Mouse (Mus musculus): ENCODE data around the gene Zc2hc1b. TPM values are rescaled to one million over a fixed set of nuclear protein-coding genes. Genes with fewer than 3 reads are reported as not detected.

Gene Zc2hc1b
- polyA plus RNA-seq, 1 experiment = not detected

DNA sequence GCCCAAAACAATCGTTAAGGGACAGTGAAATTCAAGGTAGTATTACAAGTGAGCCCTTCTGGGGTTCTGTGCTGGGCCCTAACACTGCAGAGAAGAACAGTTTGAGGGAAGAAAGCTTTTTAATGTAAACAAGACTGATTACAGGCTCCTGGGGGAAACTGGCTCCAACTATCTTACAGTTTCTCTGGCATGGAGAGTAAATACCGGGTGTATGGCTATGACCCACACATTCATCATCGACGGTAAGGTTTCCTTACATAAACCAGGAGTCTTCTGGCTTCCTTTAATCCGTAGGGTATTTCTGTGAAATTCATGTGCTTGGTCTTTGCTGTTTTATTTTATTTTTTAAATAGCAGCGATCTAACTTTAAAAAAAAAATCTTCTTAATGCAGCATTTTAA lies 35.0 kb upstream of the Zc2hc1b start:
- H3K27me3 ChIP-seq (ENCODE audit: control insufficient read depth, insufficient read depth, insufficient read length) = peaks cover 21% of the 10 kb centered on the region

GRCm38 (mm10) chr10:13212326-13212725 lies 34.5 kb upstream of the Zc2hc1b start:
- Histone ChIP-seq H3K4me3 (ENCODE audit: insufficient read depth, poor library complexity, severe bottlenecking) (no peak overlapping the region), H3K79me3 (ENCODE audit: low read depth) (no peaks in the 10 kb centered on the region), H3K27me3 (ENCODE audit: control insufficient read depth, insufficient read depth, insufficient read length) (peaks cover 17% of the 10 kb centered on the region), H3K36me3 (ENCODE audit: control insufficient read depth, insufficient read depth) (no peaks in the 10 kb centered on the region), H3ac (ENCODE audit: control insufficient read depth, insufficient read length, low read depth) (no peak overlapping the region), H3K79me2 (ENCODE audit: control insufficient read depth, insufficient read depth) (no peaks in the 10 kb centered on the region)
- no peak for TF ChIP-seq MAX (IDR thresholded peaks at IDR 0.05)

More for the DNA sequence above, 35.0 kb upstream of the Zc2hc1b start:
- no peaks in the 10 kb centered on the region for H3K79me3 ChIP-seq (ENCODE audit: low read depth)
- no peaks in the 10 kb centered on the region for H3K36me3 ChIP-seq (ENCODE audit: control insufficient read depth, insufficient read depth)
- no peaks in the 10 kb centered on the region for H3K79me2 ChIP-seq (ENCODE audit: control insufficient read depth, insufficient read depth)
- H3ac ChIP-seq (ENCODE audit: control insufficient read depth, insufficient read length, low read depth) = no peak overlapping the region
- TF ChIP-seq MYOG (IDR thresholded peaks at IDR 0.05; ENCODE audit: control insufficient read depth, extremely low read depth, insufficient read length) (no peak), CTCF (IDR thresholded peaks at IDR 0.05; ENCODE audit: control insufficient read depth, insufficient read depth, insufficient read length) (no peak), MAX (IDR thresholded peaks at IDR 0.05) (no peak), FOSL1 (IDR thresholded peaks at IDR 0.05; ENCODE audit: insufficient read depth, low read length, poor library complexity, severe bottlenecking) (no peak), CEBPB (IDR thresholded peaks at IDR 0.05; ENCODE audit: low read depth) (no peak), USF1 (IDR thresholded peaks at IDR 0.05; ENCODE audit: low read depth) (no peak), MYOD1 (IDR thresholded peaks at IDR 0.05; ENCODE audit: control insufficient read depth, insufficient read length, low read depth) (no peak)
- H3K4me3 ChIP-seq (ENCODE audit: insufficient read depth, poor library complexity, severe bottlenecking) = no peak overlapping the region

DNA sequence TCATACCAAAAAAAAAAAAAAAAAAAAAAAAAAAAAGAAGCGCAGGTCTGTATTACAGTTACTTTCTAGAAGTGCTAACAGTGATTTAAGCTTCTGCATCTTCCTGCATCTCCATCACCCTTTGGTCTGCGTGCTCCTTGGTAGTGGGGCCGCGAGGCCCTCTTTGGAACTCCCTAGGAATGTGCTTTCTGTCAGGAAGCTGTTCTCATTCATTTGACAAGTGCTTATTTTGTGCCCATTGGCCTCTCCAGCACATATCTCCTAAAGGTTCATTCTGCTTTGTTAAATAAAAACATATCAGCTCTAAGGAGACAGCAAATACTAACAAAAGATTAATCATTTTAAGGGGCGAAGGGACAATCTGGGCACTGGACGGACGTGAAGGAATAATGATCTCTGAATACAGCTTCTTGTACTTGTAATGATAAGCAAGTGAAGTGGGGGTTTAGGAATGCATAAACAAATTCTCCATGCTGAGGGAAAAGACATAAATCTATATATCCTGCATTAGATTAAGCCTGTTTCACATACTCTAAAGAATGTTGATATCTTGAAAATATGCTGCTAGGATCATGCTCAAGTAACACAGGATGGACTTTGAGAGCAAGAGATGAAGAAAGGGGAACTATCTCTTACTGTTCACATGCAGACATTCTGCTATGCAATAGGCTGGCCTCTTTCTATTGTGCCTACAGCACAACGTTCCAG lies 32.3 kb upstream of the Zc2hc1b start:
- TF ChIP-seq MYOD1 (IDR thresholded peaks at IDR 0.05; ENCODE audit: control insufficient read depth, insufficient read length, low read depth) = no peak
- TF ChIP-seq CEBPB (IDR thresholded peaks at IDR 0.05; ENCODE audit: low read depth) = no peak
- TF ChIP-seq FOSL1 (IDR thresholded peaks at IDR 0.05; ENCODE audit: insufficient read depth, low read length, poor library complexity, severe bottlenecking) = no peak
- no peak for TF ChIP-seq MYOG (IDR thresholded peaks at IDR 0.05; ENCODE audit: control insufficient read depth, extremely low read depth, insufficient read length)
- H3ac ChIP-seq (ENCODE audit: control insufficient read depth, insufficient read length, low read depth) = no peak overlapping the region
- no peaks in the 10 kb centered on the region for H3K36me3 ChIP-seq (ENCODE audit: control insufficient read depth, insufficient read depth)
- H3K79me3 ChIP-seq (ENCODE audit: low read depth) = no peaks in the 10 kb centered on the region
- H3K79me2 ChIP-seq (ENCODE audit: control insufficient read depth, insufficient read depth) = no peaks in the 10 kb centered on the region
- peaks cover 8% of the 10 kb centered on the region for H3K27me3 ChIP-seq (ENCODE audit: control insufficient read depth, insufficient read depth, insufficient read length)
- H3K4me3 ChIP-seq (ENCODE audit: insufficient read depth, poor library complexity, severe bottlenecking) = no peak overlapping the region

- H3K79me2 ChIP-seq (ENCODE audit: control insufficient read depth, insufficient read depth) = no peaks in the 10 kb centered on the region
- H3K27me3 ChIP-seq (ENCODE audit: control insufficient read depth, insufficient read depth, insufficient read length) = peaks cover 7% of the 10 kb centered on the region
- TF ChIP-seq MYOD1 (IDR thresholded peaks at IDR 0.05; ENCODE audit: control insufficient read depth, insufficient read length, low read depth) (no peak), USF1 (IDR thresholded peaks at IDR 0.05; ENCODE audit: low read depth) (no peak), CEBPB (IDR thresholded peaks at IDR 0.05; ENCODE audit: low read depth) (no peak), CTCF (IDR thresholded peaks at IDR 0.05; ENCODE audit: control insufficient read depth, insufficient read depth, insufficient read length) (no peak), FOSL1 (IDR thresholded peaks at IDR 0.05; ENCODE audit: insufficient read depth, low read length, poor library complexity, severe bottlenecking) (no peak)
- no peak overlapping the region for H3ac ChIP-seq (ENCODE audit: control insufficient read depth, insufficient read length, low read depth)
- H3K36me3 ChIP-seq (ENCODE audit: control insufficient read depth, insufficient read depth) = no peaks in the 10 kb centered on the region
- no peak overlapping the region for H3K4me3 ChIP-seq (ENCODE audit: insufficient read depth, poor library complexity, severe bottlenecking)
- no peaks in the 10 kb centered on the region for H3K79me3 ChIP-seq (ENCODE audit: low read depth)
Measured at GRCm38 (mm10) chr10:13209506-13209905, 31.7 kb upstream of the Zc2hc1b start.

GRCm38 (mm10) chr10:13209061-13209460 lies 31.2 kb upstream of the Zc2hc1b start:
- no peaks in the 10 kb centered on the region for H3K79me2 ChIP-seq (ENCODE audit: control insufficient read depth, insufficient read depth)
- peaks cover 3% of the 10 kb centered on the region for H3K27me3 ChIP-seq (ENCODE audit: control insufficient read depth, insufficient read depth, insufficient read length)
- TF ChIP-seq CEBPB (IDR thresholded peaks at IDR 0.05; ENCODE audit: low read depth) (no peak), MAX (IDR thresholded peaks at IDR 0.05) (no peak), FOSL1 (IDR thresholded peaks at IDR 0.05; ENCODE audit: insufficient read depth, low read length, poor library complexity, severe bottlenecking) (no peak), CTCF (IDR thresholded peaks at IDR 0.05; ENCODE audit: control insufficient read depth, insufficient read depth, insufficient read length) (no peak), MYOD1 (IDR thresholded peaks at IDR 0.05; ENCODE audit: control insufficient read depth, insufficient read length, low read depth) (no peak), MYOG (IDR thresholded peaks at IDR 0.05; ENCODE audit: control insufficient read depth, extremely low read depth, insufficient read length) (no peak), USF1 (IDR thresholded peaks at IDR 0.05; ENCODE audit: low read depth) (no peak)
- no peaks in the 10 kb centered on the region for H3K36me3 ChIP-seq (ENCODE audit: control insufficient read depth, insufficient read depth)
- H3K79me3 ChIP-seq (ENCODE audit: low read depth) = no peaks in the 10 kb centered on the region
- no peak overlapping the region for H3K4me3 ChIP-seq (ENCODE audit: insufficient read depth, poor library complexity, severe bottlenecking)
- H3ac ChIP-seq (ENCODE audit: control insufficient read depth, insufficient read length, low read depth) = no peak overlapping the region

DNA sequence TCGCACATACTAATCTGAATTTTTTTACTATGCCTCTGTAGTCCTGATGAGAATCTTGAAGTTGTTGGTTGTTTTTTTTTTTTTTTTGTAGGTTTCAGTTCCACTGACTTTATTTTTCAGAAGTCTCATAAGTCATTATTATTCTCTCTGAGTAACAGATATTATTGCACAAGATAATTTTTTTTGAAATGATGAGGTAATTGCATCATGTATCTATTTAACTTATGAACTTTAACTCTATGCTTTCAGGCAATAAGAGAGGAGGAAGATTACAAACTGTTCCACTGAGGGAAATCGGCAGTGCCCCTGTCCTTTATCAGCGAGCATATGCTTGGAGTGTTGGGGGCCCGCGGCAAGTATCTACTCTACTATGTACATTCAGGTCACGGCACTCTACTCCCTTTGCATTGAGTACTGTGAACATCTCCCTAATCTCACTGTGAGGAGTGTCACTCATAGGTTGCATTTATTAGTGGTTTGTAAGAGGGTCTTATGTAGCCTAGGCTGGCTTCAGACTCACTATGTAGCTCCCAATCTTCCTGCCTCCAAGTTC lies 24.0 kb upstream of the Zc2hc1b start:
- no peak for TF ChIP-seq MAX (IDR thresholded peaks at IDR 0.05)
- TF ChIP-seq USF1 (IDR thresholded peaks at IDR 0.05; ENCODE audit: low read depth) = no peak
- TF ChIP-seq MYOG (IDR thresholded peaks at IDR 0.05; ENCODE audit: control insufficient read depth, extremely low read depth, insufficient read length) = no peak
- TF ChIP-seq CEBPB (IDR thresholded peaks at IDR 0.05; ENCODE audit: low read depth) = no peak
- no peak for TF ChIP-seq MYOD1 (IDR thresholded peaks at IDR 0.05; ENCODE audit: control insufficient read depth, insufficient read length, low read depth)
- no peak for TF ChIP-seq CTCF (IDR thresholded peaks at IDR 0.05; ENCODE audit: control insufficient read depth, insufficient read depth, insufficient read length)
- no peak for TF ChIP-seq FOSL1 (IDR thresholded peaks at IDR 0.05; ENCODE audit: insufficient read depth, low read length, poor library complexity, severe bottlenecking)
- no peaks in the 10 kb centered on the region for H3K36me3 ChIP-seq (ENCODE audit: control insufficient read depth, insufficient read depth)
- no peaks in the 10 kb centered on the region for H3K79me2 ChIP-seq (ENCODE audit: control insufficient read depth, insufficient read depth)
- no peaks in the 10 kb centered on the region for H3K79me3 ChIP-seq (ENCODE audit: low read depth)
- H3ac ChIP-seq (ENCODE audit: control insufficient read depth, insufficient read length, low read depth) = no peak overlapping the region
- no peak overlapping the region for H3K4me3 ChIP-seq (ENCODE audit: insufficient read depth, poor library complexity, severe bottlenecking)
- peaks cover 3% of the 10 kb centered on the region for H3K27me3 ChIP-seq (ENCODE audit: control insufficient read depth, insufficient read depth, insufficient read length)

All from C2C12 (cell line).